Mouse (Mus musculus) intestine, embryonic 14.5 days (tissue): ENCODE data around the gene Lrit3. TPM values are rescaled to one million over a fixed set of nuclear protein-coding genes. Genes with fewer than 3 reads are reported as not detected.

Experiments used
- ATAC-seq: fragments of 200-750 bp; cut with Nextera tagmentation; replicated peaks from 2 replicates; pipeline ENCODE4 v1.8.0; 2017; ENCODE audit warnings: low read depth, moderate number of reproducible peaks, moderate TSS enrichment, moderate library complexity; ENCODE audit not compliant: low FRiP score, low TSS enrichment
- DNase-seq: peaks from one replicate; pipeline ENCODE4 v3.0.0-alpha.2; 2018; ENCODE audit warnings: low spot score
- H3K27ac ChIP-seq: fragments of 300-500 bp; sonication (generic); 2 replicates; pipeline ENCODE4 v1.5.1; 2014; ENCODE audit warnings: low read depth, mild to moderate bottlenecking, control low read depth
- H3K27me3 ChIP-seq: fragments of 300-500 bp; sonication (generic); replicated peaks from 2 replicates; pipeline ENCODE4 v1.6.1; 2014; ENCODE audit warnings: low read length, control low read depth; ENCODE audit not compliant: control insufficient read depth, insufficient read depth
- H3K36me3 ChIP-seq: fragments of 300-500 bp; sonication (generic); 2 replicates; pipeline ENCODE4 v1.6.1; 2014; ENCODE audit warnings: low read length, control low read depth; ENCODE audit not compliant: control insufficient read depth, insufficient read depth
- H3K4me1 ChIP-seq: fragments of 300-500 bp; sonication (generic); replicated peaks from 2 replicates; pipeline ENCODE4 v1.6.1; 2014; ENCODE audit warnings: low read length, control low read depth, mixed read lengths; ENCODE audit not compliant: control insufficient read depth, insufficient read depth
- H3K4me2 ChIP-seq: fragments of 300-500 bp; sonication (generic); 2 replicates; pipeline ENCODE4 v1.6.1; 2014; ENCODE audit warnings: low read length
- H3K4me3 ChIP-seq: fragments of 300-500 bp; sonication (generic); 2 replicates; pipeline ENCODE4 v1.5.1; 2014; ENCODE audit warnings: low read depth, low read length, control low read depth, mixed read lengths
- H3K9ac ChIP-seq: fragments of 300-500 bp; sonication (generic); 2 replicates; pipeline ENCODE4 v1.6.1; 2014; ENCODE audit warnings: mild to moderate bottlenecking, low read length
- H3K9me3 ChIP-seq: fragments of 300-500 bp; sonication (generic); 2 replicates; pipeline ENCODE4 v1.6.1; 2016; ENCODE audit warnings: low read length, control low read depth; ENCODE audit not compliant: control insufficient read depth
- WGBS: fragments of 180-500 bp; shearing (Covaris S2); extraction: QIAGEN DNeasy Blood & Tissue Kit; methylation state at CpG from one replicate; pipeline ENCODE4 v1.1.7; 2014; 5-methylcytosine and 5-hydroxymethylcytosine counted together
- polyA plus RNA-seq: library from polyadenylated mRNA; unstranded; fragments of >200 nt; fragmentation: Nextera tagmentation; extraction: Ambion mirVana; gene quantifications from 2 replicates; pipeline ENCODE4 v1.2.1, GENCODE M21; 2014

Lrit3 gene
- polyA plus RNA-seq, 1 experiment from 2014 or later: not detected

GRCm38 (mm10) chr3:129799011-129799410 is 4.8 kb downstream of the Lrit3 start:
- Histone ChIP-seq H3K27ac (no peak overlapping the region), H3K9ac (no peak overlapping the region), H3K4me3 (no peak overlapping the region), H3K4me2 (no peak overlapping the region), H3K4me1 (no peaks in the 10 kb centered on the region), H3K9me3 (no peaks in the 10 kb centered on the region), H3K27me3 (no peaks in the 10 kb centered on the region), H3K36me3 (no peaks in the 10 kb centered on the region)
- no peak for DNase-seq
- WGBS: 76% methylated on average over 2 of the region's 2 CpGs
- ATAC-seq: no peak

GRCm38 (mm10) chr3:129798551-129798950 is 5.3 kb downstream of the Lrit3 start:
- WGBS: 85% methylated on average over 11 of the region's 11 CpGs
- Histone ChIP-seq H3K4me3 (no peak overlapping the region), H3K36me3 (no peaks in the 10 kb centered on the region), H3K9ac (no peak overlapping the region), H3K27me3 (no peaks in the 10 kb centered on the region), H3K27ac (no peak overlapping the region), H3K4me1 (no peaks in the 10 kb centered on the region), H3K4me2 (no peak overlapping the region), H3K9me3 (no peaks in the 10 kb centered on the region)
- ATAC-seq: no peak
- DNase-seq: no peak

GRCm38 (mm10) chr3:129797341-129797740 is 6.5 kb downstream of the Lrit3 start:
- no peak for DNase-seq
- Histone ChIP-seq H3K4me3 (no peak overlapping the region), H3K4me2 (no peak overlapping the region), H3K27me3 (no peaks in the 10 kb centered on the region), H3K27ac (no peak overlapping the region), H3K9me3 (no peaks in the 10 kb centered on the region), H3K9ac (no peak overlapping the region), H3K4me1 (no peaks in the 10 kb centered on the region), H3K36me3 (no peaks in the 10 kb centered on the region)
- WGBS: 72% methylated on average over 5 of the region's 5 CpGs
- no peak for ATAC-seq

- DNase-seq (no peak), ATAC-seq (no peak)
- Histone ChIP-seq H3K4me3 (no peak overlapping the region), H3K27ac (no peak overlapping the region), H3K9ac (no peak overlapping the region), H3K4me1 (no peaks in the 10 kb centered on the region), H3K9me3 (no peaks in the 10 kb centered on the region), H3K36me3 (no peaks in the 10 kb centered on the region), H3K27me3 (no peaks in the 10 kb centered on the region), H3K4me2 (no peak overlapping the region)
- WGBS: 88% methylated on average over 5 of the region's 5 CpGs
Observed at GRCm38 (mm10) chr3:129793801-129794200, 10.0 kb downstream of the Lrit3 start.

- H3K27me3 ChIP-seq: peaks cover 3% of the 10 kb centered on the region; the same call in 1 of the 2 replicates
- WGBS: 91% methylated on average over 3 of the region's 3 CpGs
- no peak overlapping the region for H3K4me2 ChIP-seq
- no peak for DNase-seq
- H3K9me3 ChIP-seq: no peaks in the 10 kb centered on the region
- no peak overlapping the region for H3K9ac ChIP-seq
- H3K36me3 ChIP-seq: no peaks in the 10 kb centered on the region
- H3K27ac ChIP-seq: no peak overlapping the region
- ATAC-seq: no peak
- H3K4me3 ChIP-seq: no peak overlapping the region
- H3K4me1 ChIP-seq: no peaks in the 10 kb centered on the region
Observed at GRCm38 (mm10) chr3:129782746-129783145, 21.1 kb downstream of the Lrit3 start.

- DNase-seq: no peak
- WGBS: 51% methylated on average over 10 of the region's 10 CpGs
- Histone ChIP-seq H3K27me3 (peaks cover 3% of the 10 kb centered on the region; the same call in 1 of the 2 replicates), H3K27ac (no peak overlapping the region), H3K4me3 (no peak overlapping the region), H3K4me1 (no peaks in the 10 kb centered on the region), H3K36me3 (no peaks in the 10 kb centered on the region), H3K4me2 (no peak overlapping the region), H3K9ac (no peak overlapping the region), H3K9me3 (no peaks in the 10 kb centered on the region)
- no peak for ATAC-seq
Observed at GRCm38 (mm10) chr3:129781435-129781834, 22.4 kb downstream of the Lrit3 start.

- Histone ChIP-seq H3K4me3 (no peak overlapping the region), H3K27ac (no peak overlapping the region), H3K27me3 (no peaks in the 10 kb centered on the region), H3K4me2 (no peak overlapping the region), H3K36me3 (no peaks in the 10 kb centered on the region), H3K9me3 (no peaks in the 10 kb centered on the region), H3K4me1 (no peaks in the 10 kb centered on the region), H3K9ac (no peak overlapping the region)
- ATAC-seq (no peak), DNase-seq (no peak)
- 83% methylated on average over 6 of the region's 6 CpGs for WGBS
Observed at GRCm38 (mm10) chr3:129771210-129771609, 32.6 kb downstream of the Lrit3 start.

- Histone ChIP-seq H3K4me3 (no peak overlapping the region), H3K4me1 (no peaks in the 10 kb centered on the region), H3K9ac (no peak overlapping the region), H3K4me2 (no peak overlapping the region), H3K9me3 (0 out of 2 replicates have a peak, but pooled peaks cover 2% of the 10 kb centered on the region), H3K36me3 (no peaks in the 10 kb centered on the region), H3K27ac (no peak overlapping the region), H3K27me3 (no peaks in the 10 kb centered on the region)
- 86% methylated on average over 10 of the region's 10 CpGs for WGBS
- DNase-seq (no peak), ATAC-seq (no peak)
Observed at GRCm38 (mm10) chr3:129766971-129767794, 36.6 kb downstream of the Lrit3 start.

- 0 out of 2 replicates have a peak, but pooled peaks cover 2% of the 10 kb centered on the region for H3K9me3 ChIP-seq
- H3K4me3 ChIP-seq: no peak overlapping the region
- ATAC-seq: no peak
- DNase-seq: no peak
- WGBS: 86% methylated on average over 4 of the region's 4 CpGs
- no peaks in the 10 kb centered on the region for H3K36me3 ChIP-seq
- H3K4me2 ChIP-seq: no peak overlapping the region
- no peaks in the 10 kb centered on the region for H3K27me3 ChIP-seq
- H3K9ac ChIP-seq: no peak overlapping the region
- H3K4me1 ChIP-seq: no peaks in the 10 kb centered on the region
- no peak overlapping the region for H3K27ac ChIP-seq
Observed at GRCm38 (mm10) chr3:129766106-129766505, 37.7 kb downstream of the Lrit3 start.
